Mouse (Mus musculus): Measurements from ENCODE around the gene C9.

GRCm38 (mm10) chr15:6406771-6407170, 38.4 kb upstream of the C9 start:
- TF ChIP-seq CTCF (IDR thresholded peaks at IDR 0.05), result no peak
- TF ChIP-seq POLR2A (IDR thresholded peaks at IDR 0.05; ENCODE audit: insufficient read depth, low read depth, low read length), result no peak
- TF ChIP-seq EP300 (IDR thresholded peaks at IDR 0.05; ENCODE audit: insufficient read depth, low read depth, low read length), result no peak
